Mouse (Mus musculus): ENCODE measurements around the gene Recql. TPM values are rescaled to one million over a fixed set of nuclear protein-coding genes. Genes with fewer than 3 reads are reported as not detected.

Recql gene
- total RNA-seq (2023): 27.3 TPM

DNA sequence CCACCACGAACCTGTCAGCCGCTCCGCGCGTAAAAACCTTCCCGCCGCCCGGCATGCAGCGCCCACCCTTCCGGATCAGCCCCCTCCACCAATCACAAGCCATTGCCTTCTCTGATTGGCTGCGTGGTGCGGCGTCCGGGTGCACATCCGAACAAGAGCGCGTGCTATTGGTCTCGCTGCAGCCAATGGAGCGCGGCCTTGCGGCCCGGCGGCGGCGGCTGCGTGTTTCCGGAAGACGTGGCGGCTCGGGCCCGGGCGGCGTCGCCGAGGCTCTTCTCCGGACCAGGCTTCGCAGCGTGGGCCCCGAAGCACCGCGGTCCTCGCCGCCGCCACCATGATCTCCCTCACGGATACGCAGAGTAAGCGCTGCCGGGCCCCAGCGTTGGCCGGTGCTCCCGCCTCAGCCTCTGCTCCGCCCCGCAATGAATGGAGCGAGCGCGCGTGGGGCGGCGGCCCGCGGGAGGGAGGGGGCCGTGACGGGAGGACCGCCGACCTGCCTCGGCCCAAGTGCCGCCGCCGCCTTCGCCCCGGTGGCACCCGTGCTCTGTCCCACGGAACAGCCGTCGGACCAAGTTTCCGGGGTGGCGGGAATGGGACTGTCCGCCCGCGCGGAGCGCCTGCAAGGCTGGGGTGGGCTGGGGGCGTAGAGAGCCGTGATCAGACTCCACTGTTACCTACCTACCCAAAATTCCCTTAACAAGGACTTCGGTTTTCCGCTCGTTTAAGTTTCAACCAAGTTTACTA is at the start of gene Recql, which contains the start of gene Golt1b:
Recql (minus strand) TSS at position 77 of the 744 bp plus-strand sequence.
Golt1b (plus strand) TSS at position 211 of the 744 bp plus-strand sequence.

DNA sequence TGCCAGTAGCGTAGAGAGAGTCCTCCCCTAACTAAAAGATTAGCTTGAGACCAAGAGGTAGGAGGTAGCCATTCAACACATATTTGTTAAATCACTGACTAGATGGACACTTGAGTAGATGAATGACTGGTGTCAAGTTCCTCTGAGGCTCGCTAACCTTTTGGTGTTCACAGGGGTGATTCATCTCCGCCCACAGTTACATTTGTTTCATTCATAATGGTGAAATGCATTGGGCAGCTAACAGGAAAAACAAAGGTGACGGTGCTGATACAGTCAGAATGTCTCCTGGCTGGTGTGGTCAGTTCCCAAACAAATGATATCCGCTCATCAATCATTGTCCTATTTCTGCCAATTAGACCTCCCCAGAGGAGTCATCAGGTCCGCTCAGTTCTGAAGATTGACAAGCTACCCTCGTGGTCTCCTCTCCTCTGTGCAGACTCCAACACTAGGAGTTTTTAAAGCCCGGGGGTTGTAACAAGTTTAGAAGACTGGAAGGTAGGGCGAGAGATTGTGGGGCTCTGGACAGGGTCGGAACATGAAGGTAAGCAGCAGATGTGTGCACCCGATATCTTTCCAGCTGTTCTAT is 26.1 kb upstream of the Recql start, which contains the start of gene Spx:
Spx (plus strand) TSS at position 536 of the 586 bp plus-strand sequence.

DNA sequence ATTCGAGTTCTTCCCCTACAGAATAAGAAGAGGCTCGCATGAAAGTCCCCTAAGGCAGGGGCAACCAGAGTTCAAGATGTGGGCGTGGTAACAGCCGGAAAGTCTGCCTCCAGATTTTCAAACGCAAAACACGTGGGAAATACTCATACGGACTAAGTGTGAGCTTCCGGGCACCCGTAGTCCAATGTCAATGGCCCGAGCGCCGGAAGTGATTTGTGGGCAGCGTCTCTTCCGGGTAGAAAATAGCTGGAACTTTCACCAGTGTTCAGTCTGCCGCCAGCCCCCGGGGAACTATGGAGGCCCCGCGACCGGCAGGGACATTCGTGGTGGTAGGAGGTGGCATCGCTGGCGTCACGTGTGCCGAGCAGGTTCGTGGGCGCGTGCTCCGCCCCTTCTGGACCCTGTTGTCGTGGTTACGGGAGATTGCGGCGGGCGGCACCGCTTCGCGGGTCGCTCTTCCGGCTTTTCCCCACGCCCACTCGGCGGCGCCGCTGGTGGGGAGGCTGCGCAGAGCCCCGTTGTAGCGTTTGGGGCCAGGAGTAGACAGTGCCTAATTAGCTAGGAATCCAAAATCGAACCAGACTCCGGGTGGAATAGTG is 41.3 kb downstream of the Recql start, which contains the start of gene Pyroxd1:
Pyroxd1 (plus strand) TSS at position 215 of the 599 bp plus-strand sequence.

DNA sequence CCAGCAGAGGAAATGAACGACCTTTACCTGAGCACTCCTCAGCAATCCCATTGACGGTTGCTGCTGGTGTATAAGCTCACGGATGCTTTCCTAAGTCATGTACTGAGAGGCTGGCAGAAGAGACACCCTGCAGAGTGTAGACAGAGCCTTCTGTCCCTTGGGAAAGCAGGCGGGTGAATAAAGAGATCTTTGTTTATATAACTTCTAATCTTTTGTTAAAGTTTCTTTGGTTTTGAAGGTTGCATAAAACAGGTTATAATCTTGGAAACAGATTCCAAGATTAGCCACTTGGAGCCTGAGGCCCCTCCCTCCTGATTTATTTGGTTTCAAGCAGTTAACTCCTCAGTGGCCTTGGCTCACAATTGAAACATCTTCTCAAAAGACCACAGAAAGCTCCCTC is 64.0 kb downstream of the Recql start, which contains the start of gene Slco1a5:
Slco1a5 (minus strand) TSS at position 101 of the 400 bp plus-strand sequence.

Other genes with a start within 250 kb of the Recql start
- gene Slco1a6, start 178.6 kb downstream of the Recql start, total RNA-seq (2023): not detected
- gene Iapp, start 88.7 kb downstream of the Recql start, total RNA-seq (2023): not detected
- not detected for gene Slco1a5, start 64.1 kb downstream of the Recql start, total RNA-seq (2023)
- gene Pyroxd1, start 41.4 kb downstream of the Recql start, total RNA-seq (2023): 20.8 TPM
- 21.9 TPM for gene Golt1b, start 134 bp upstream of the Recql start, total RNA-seq (2023)
- gene Spx, start 26.4 kb upstream of the Recql start, total RNA-seq (2023): 0.95 TPM
- gene Gys2, start 86.0 kb upstream of the Recql start, total RNA-seq (2023): not detected
- 20.5 TPM for gene Ldhb, start 120.9 kb upstream of the Recql start, total RNA-seq (2023)
- not detected for gene Kcnj8, start 184.5 kb upstream of the Recql start, total RNA-seq (2023)